Mouse (Mus musculus) liver, embryonic 11.5 days (tissue): ENCODE data around the gene Ero1lb. TPM values are rescaled to one million over a fixed set of nuclear protein-coding genes. Genes with fewer than 3 reads are reported as not detected.

ENCODE experiments used
- ATAC-seq: fragments of 200-750 bp; cut with Nextera tagmentation; replicated peaks from 2 replicates; pipeline ENCODE4 v1.8.0; 2017; ENCODE audit warnings: moderate number of reproducible peaks, mild to moderate bottlenecking, moderate TSS enrichment, moderate library complexity; ENCODE audit not compliant: low FRiP score
- DNase-seq: peaks from one replicate; pipeline ENCODE4 v3.0.0-alpha.2; 2017; ENCODE audit warnings: low spot score
- H3K27ac ChIP-seq: fragments of 300-500 bp; sonication (generic); 2 replicates; pipeline ENCODE4 v1.5.1; 2014; ENCODE audit warnings: mild to moderate bottlenecking, low read depth, low read length, control low read depth
- H3K27me3 ChIP-seq: fragments of 300-500 bp; sonication (generic); replicated peaks from 2 replicates; pipeline ENCODE4 v1.6.1; 2014; ENCODE audit warnings: low read length, mixed read lengths; ENCODE audit not compliant: control insufficient read depth, insufficient read depth
- H3K36me3 ChIP-seq: fragments of 300-500 bp; sonication (generic); 2 replicates; pipeline ENCODE4 v1.6.1; 2014; ENCODE audit warnings: mild to moderate bottlenecking, low read length, moderate library complexity, mixed read lengths; ENCODE audit not compliant: control insufficient read depth, insufficient read depth
- H3K4me1 ChIP-seq: fragments of 300-500 bp; sonication (generic); replicated peaks from 2 replicates; pipeline ENCODE4 v1.6.1; 2014; ENCODE audit warnings: low read length, mixed read lengths; ENCODE audit not compliant: control insufficient read depth, insufficient read depth
- H3K4me2 ChIP-seq: fragments of 300-500 bp; sonication (generic); 2 replicates; pipeline ENCODE4 v1.6.1; 2014; ENCODE audit warnings: mild to moderate bottlenecking, control low read depth, moderate library complexity
- H3K4me3 ChIP-seq: fragments of 300-500 bp; sonication (generic); 2 replicates; pipeline ENCODE4 v1.5.1; 2014; ENCODE audit warnings: low read depth, low read length, control low read depth
- H3K9ac ChIP-seq: fragments of 300-500 bp; sonication (generic); 2 replicates; pipeline ENCODE4 v1.6.1; 2014; ENCODE audit warnings: low read depth, low read length, control low read depth
- H3K9me3 ChIP-seq: fragments of 300-500 bp; sonication (generic); 2 replicates; pipeline ENCODE4 v1.6.1; 2016; ENCODE audit warnings: low read length, inconsistent platforms, mixed read lengths; ENCODE audit not compliant: control insufficient read depth
- whole genome bisulfite sequencing: fragments of 180-500 bp; shearing (Covaris S2); extraction: QIAGEN DNeasy Blood & Tissue Kit; methylation state at CpG from one replicate; pipeline ENCODE4 v1.1.7; 2014; 5-methylcytosine and 5-hydroxymethylcytosine counted together
- polyA plus RNA-seq: library from polyadenylated mRNA; unstranded; fragments of >200 nt; fragmentation: Nextera tagmentation; extraction: Ambion mirVana; gene quantifications from 2 replicates; pipeline ENCODE4 v1.2.1, GENCODE M21; 2014

The Ero1lb gene
- 3.4 and 3.6 TPM in 2 replicates for polyA plus RNA-seq

- Histone ChIP-seq H3K4me2 (peak within 1 kb of the TSS; percentile 96), H3K9me3 (no peaks in the 10 kb centered on the region), H3K27ac (no peak within 1 kb of the TSS), H3K27me3 (no peaks in the 10 kb centered on the region; the same call in 1 of the 2 replicates), H3K36me3 (no peaks in the 10 kb centered on the region), H3K4me1 (no peaks in the 10 kb centered on the region), H3K9ac (peak within 1 kb of the TSS; percentile 68), H3K4me3 (peak within 1 kb of the TSS; percentile 79)
- DNase-seq, result peak; percentile 97
- under 1% methylated on average over 71 of the region's 73 CpGs for WGBS
- peak; percentile 99 for ATAC-seq
Measured at GRCm38 (mm10) chr13:12565621-12566390, at the start of gene Ero1lb. Gene Ero1lb (plus strand): TSS chr13:12565874.

- no peaks in the 10 kb centered on the region for H3K4me1 ChIP-seq
- H3K27ac ChIP-seq, result no peak overlapping the region
- H3K9ac ChIP-seq, result no peak overlapping the region
- no peaks in the 10 kb centered on the region for H3K36me3 ChIP-seq
- H3K4me3 ChIP-seq, result peak overlapping the region; percentile 53
- 6% methylated on average over 18 of the region's 18 CpGs for WGBS
- H3K9me3 ChIP-seq, result no peaks in the 10 kb centered on the region
- no peak for ATAC-seq
- peak overlapping the region; percentile 85 for H3K4me2 ChIP-seq
- DNase-seq, result no peak
- H3K27me3 ChIP-seq, result peaks cover 26% of the 10 kb centered on the region
Measured at GRCm38 (mm10) chr13:12519371-12519770, 46.3 kb upstream of the Ero1lb start.

GRCm38 (mm10) chr13:12519955-12520584, 45.6 kb upstream of the Ero1lb start, which contains the start of gene Edaradd:
Gene Edaradd (minus strand): TSS chr13:12520438.
- Histone ChIP-seq H3K36me3 (no peaks in the 10 kb centered on the region), H3K4me2 (peak within 1 kb of the TSS; percentile 85), H3K27ac (no peak within 1 kb of the TSS), H3K9me3 (no peaks in the 10 kb centered on the region), H3K4me3 (peak within 1 kb of the TSS; percentile 53), H3K9ac (peak within 1 kb of the TSS; percentile 53), H3K27me3 (peaks cover 26% of the 10 kb centered on the region), H3K4me1 (no peaks in the 10 kb centered on the region)
- peak; percentile 68 for ATAC-seq
- WGBS, result under 1% methylated on average over 35 of the region's 35 CpGs
- DNase-seq, result peak; percentile 61

GRCm38 (mm10) chr13:12522346-12522745, 43.3 kb upstream of the Ero1lb start:
- no peak for ATAC-seq
- no peaks in the 10 kb centered on the region for H3K9me3 ChIP-seq
- no peaks in the 10 kb centered on the region for H3K4me1 ChIP-seq

GRCm38 (mm10) chr13:12525678-12526077, 40.0 kb upstream of the Ero1lb start:
- no peak for DNase-seq
- peaks cover 7% of the 10 kb centered on the region for H3K27me3 ChIP-seq
- no peak overlapping the region for H3K27ac ChIP-seq
- H3K9ac ChIP-seq, result no peak overlapping the region
- WGBS, result 67% methylated on average over 4 of the region's 4 CpGs
- H3K9me3 ChIP-seq, result no peaks in the 10 kb centered on the region
- no peak overlapping the region for H3K4me3 ChIP-seq
- H3K4me2 ChIP-seq, result no peak overlapping the region
- no peaks in the 10 kb centered on the region for H3K36me3 ChIP-seq
- ATAC-seq, result no peak
- H3K4me1 ChIP-seq, result no peaks in the 10 kb centered on the region

More at GRCm38 (mm10) chr13:12522346-12522745, 43.3 kb upstream of the Ero1lb start:
- H3K4me3 ChIP-seq, result no peak overlapping the region
- no peaks in the 10 kb centered on the region for H3K36me3 ChIP-seq
- no peak overlapping the region for H3K9ac ChIP-seq
- DNase-seq, result no peak
- H3K27ac ChIP-seq, result no peak overlapping the region
- H3K4me2 ChIP-seq, result no peak overlapping the region
- peaks cover 26% of the 10 kb centered on the region for H3K27me3 ChIP-seq

GRCm38 (mm10) chr13:12534628-12535027, 31.0 kb upstream of the Ero1lb start:
- no peak for ATAC-seq
- Histone ChIP-seq H3K9ac (no peak overlapping the region), H3K9me3 (no peaks in the 10 kb centered on the region), H3K4me2 (no peak overlapping the region), H3K4me3 (no peak overlapping the region), H3K27me3 (no peaks in the 10 kb centered on the region), H3K4me1 (no peaks in the 10 kb centered on the region), H3K36me3 (no peaks in the 10 kb centered on the region), H3K27ac (no peak overlapping the region)
- DNase-seq, result no peak
- 65% methylated on average over 3 of the region's 3 CpGs for WGBS

GRCm38 (mm10) chr13:12537971-12538370, 27.7 kb upstream of the Ero1lb start:
- DNase-seq, result no peak

GRCm38 (mm10) chr13:12539716-12540115, 26.0 kb upstream of the Ero1lb start:
- no peak for DNase-seq
- Histone ChIP-seq H3K4me2 (no peak overlapping the region), H3K4me3 (no peak overlapping the region), H3K9me3 (no peaks in the 10 kb centered on the region), H3K9ac (no peak overlapping the region), H3K27ac (no peak overlapping the region), H3K4me1 (no peaks in the 10 kb centered on the region), H3K36me3 (no peaks in the 10 kb centered on the region), H3K27me3 (0 out of 2 replicates have a peak, but pooled peaks cover 3% of the 10 kb centered on the region)
- 48% methylated on average over 11 of the region's 11 CpGs for WGBS
- ATAC-seq, result no peak

More at GRCm38 (mm10) chr13:12537971-12538370, 27.7 kb upstream of the Ero1lb start:
- no peak overlapping the region for H3K4me2 ChIP-seq
- no peaks in the 10 kb centered on the region for H3K9me3 ChIP-seq
- H3K27ac ChIP-seq, result no peak overlapping the region
- 0 out of 2 replicates have a peak, but pooled peaks cover 3% of the 10 kb centered on the region for H3K27me3 ChIP-seq
- ATAC-seq, result no peak
- no peak overlapping the region for H3K4me3 ChIP-seq
- 60% methylated on average over 6 of the region's 6 CpGs for WGBS
- no peak overlapping the region for H3K9ac ChIP-seq
- no peaks in the 10 kb centered on the region for H3K36me3 ChIP-seq
- H3K4me1 ChIP-seq, result no peaks in the 10 kb centered on the region
